ENCODE assay signal across 8 mouse cellular contexts in genomic region chr6:56608277-56608676, GRCm38 (mm10). TPM values are rescaled to one million over a fixed set of nuclear protein-coding genes. Genes with fewer than 3 reads are reported as not detected.
DNase-seq lines count a peak whose midpoint lies in the region; TF ChIP-seq lines count a peak whose summit lies in the region.

No protein-coding gene starts in this region.

- H3K36me3 ChIP-seq in testis, adult 2 months (ENCODE audit: control insufficient read depth, insufficient read depth, low read length): no peaks in the 10 kb centered on the region

- no peaks in the 10 kb centered on the region for H3K4me1 ChIP-seq in testis, adult 2 months (ENCODE audit: control insufficient read depth, insufficient read depth, low read length)

- intact Hi-C loops in left cerebral cortex, postnatal 25 days (cut with DNase I): loop anchor here (1.0 to 5.0 kb wide), 3 partner anchors 79 to 541 kb away; no protein-coding TSS in a partner anchor

- TF ChIP-seq CTCF in testis, adult 2 months (IDR thresholded peaks at IDR 0.05; ENCODE audit: control insufficient read depth, insufficient read depth, insufficient replicate concordance, low read depth, low read length): peak; percentile 25; the same call in 1 of the 2 replicates

- H3K4me3 ChIP-seq in testis, adult 2 months (ENCODE audit: control insufficient read depth, low read depth, low read length): no peak overlapping the region

- no peak for TF ChIP-seq POLR2A in testis, adult 2 months (IDR thresholded peaks at IDR 0.05; ENCODE audit: control insufficient read depth, low read depth, low read length)

- peak; percentile 57 to 62 for DNase-seq in B cell, adult 2 months
- peak; percentile 67 for DNase-seq in R1 (ENCODE audit: low read depth, low spot score)
- peak; percentile 80 to 83 for DNase-seq in cerebellum, postnatal 10 days
- peak; percentile 11 to 67 for DNase-seq in frontal cortex, postnatal 10 days (ENCODE audit: low spot score in 2 of 2)
- peak; percentile 53 for DNase-seq in hindlimb bud, embryonic 11.5 days (ENCODE audit: extremely low spot score, low read depth, low spot score)
- DNase-seq in left cerebral cortex, postnatal 25 days (ENCODE audit: low spot score in 2 of 2): peak; percentile 75 to 86
- peak; percentile 41 to 45 for DNase-seq in natural killer cell, adult 2 months (ENCODE audit: low spot score in 2 of 2)

- H3K27ac ChIP-seq in testis, adult 2 months (ENCODE audit: control insufficient read depth, insufficient read depth, low read depth, low read length): no peak overlapping the region

- no peaks in the 10 kb centered on the region for H3K27me3 ChIP-seq in testis, adult 2 months (ENCODE audit: control insufficient read depth, insufficient read depth, low read length)

RNA-seq across cellular contexts. Expression of gene Pde1c, which starts 39.4 kb away (rescaled TPM):
- 1 to 10 TPM; 4.0 to 7.9 TPM for total RNA-seq in left cerebral cortex, postnatal 25 days (2021)
- 37.1 and 54.3 TPM in 2 replicates for polyA plus RNA-seq in testis, adult 2 months (2012; rRNA removed)
